Comparison of ENCODE assay signal across 8 mouse cellular contexts in the genomic region with DNA sequence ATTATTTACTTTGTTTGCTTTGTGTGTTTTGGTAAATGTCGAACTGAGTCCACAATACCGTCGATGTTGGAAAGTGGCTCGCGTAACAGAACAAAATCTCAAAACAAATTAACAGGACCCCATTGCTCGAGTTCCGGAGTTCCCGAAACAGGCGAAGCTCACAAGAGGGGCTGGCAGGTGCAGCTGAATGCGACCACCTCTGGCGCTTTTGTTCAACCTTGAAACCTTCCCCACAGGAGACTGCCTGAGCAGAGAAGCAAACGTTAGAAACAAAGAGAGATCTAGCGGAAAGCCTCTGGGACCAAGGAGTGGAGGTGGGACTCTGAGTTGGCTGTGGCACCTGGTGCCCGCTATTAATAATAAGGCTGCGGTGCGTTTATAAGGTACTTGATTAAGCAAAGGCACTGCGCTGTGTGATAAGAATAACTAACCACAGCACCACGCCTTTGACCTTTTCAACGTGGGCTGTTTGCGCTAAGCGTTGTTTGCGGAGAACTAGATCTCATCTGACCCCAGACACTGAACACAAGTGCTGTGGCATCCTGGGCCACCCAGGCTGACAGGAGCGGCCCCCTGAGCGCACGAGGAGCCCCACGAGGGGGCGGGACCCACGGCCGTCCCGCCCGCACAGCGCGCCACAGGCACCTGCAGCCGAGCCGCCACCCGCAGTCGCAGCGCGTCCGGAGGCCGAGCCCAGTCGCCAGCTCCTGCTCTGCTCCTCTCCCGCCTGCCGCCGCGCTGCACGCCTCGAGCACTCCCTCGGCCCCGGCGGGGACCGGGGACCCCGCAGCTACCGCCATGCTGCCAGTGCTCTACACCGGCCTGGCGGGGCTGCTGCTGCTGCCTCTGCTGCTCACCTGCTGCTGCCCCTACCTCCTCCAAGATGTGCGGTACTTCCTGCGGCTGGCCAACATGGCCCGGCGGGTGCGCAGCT. TPM values are rescaled to one million over a fixed set of nuclear protein-coding genes. Genes with fewer than 3 reads are reported as not detected.
A peak's percentile ranks its signal among the peaks of the same experiment; 100 is the strongest.
DNase-seq lines count a peak whose midpoint lies in the region; ATAC-seq and TF ChIP-seq lines count a peak whose summit lies in the region.

A gene (plus strand): TSS at position 51 of the 934 bp plus-strand sequence.

- ATAC-seq in lung, embryonic 16.5 days (ENCODE audit: low read depth) = peak; percentile 49
- no peak for ATAC-seq in erythroid progenitor cell, adult 5-6 weeks (replicated peaks; ENCODE audit: low FRiP score, poor library complexity, severe bottlenecking)

- no peaks in the 10 kb centered on the region for H3K36me3 ChIP-seq in spleen, adult 2 months (ENCODE audit: control insufficient read depth, insufficient read depth, low read length)
- H3K36me3 ChIP-seq in lung, embryonic 16.5 days (ENCODE audit: control insufficient read depth, insufficient read depth, low read length) = no peaks in the 10 kb centered on the region

- no peak within 1 kb of the TSS for H3K27ac ChIP-seq in spleen, adult 2 months (ENCODE audit: insufficient read depth, low read length)
- peak within 1 kb of the TSS; percentile 74 for H3K27ac ChIP-seq in layer of hippocampus, adult 2 months
- no peak within 1 kb of the TSS for H3K27ac ChIP-seq in lung, embryonic 16.5 days (ENCODE audit: low read length)

- no peaks in the 10 kb centered on the region for H3K9me3 ChIP-seq in lung, embryonic 16.5 days (ENCODE audit: control insufficient read depth, low read length)

- H3K27me3 ChIP-seq in spleen, adult 2 months (ENCODE audit: control insufficient read depth, insufficient read depth, low read length) = peaks cover 5% of the 10 kb centered on the region; the same call in 1 of the 2 replicates
- H3K27me3 ChIP-seq in lung, embryonic 16.5 days (ENCODE audit: control insufficient read depth, insufficient read depth, low read depth, low read length) = peaks cover 39% of the 10 kb centered on the region

- peak within 1 kb of the TSS; percentile 57 for H3K9ac ChIP-seq in lung, embryonic 16.5 days (ENCODE audit: low read length)

- peak within 1 kb of the TSS; percentile 91 for H3K4me2 ChIP-seq in lung, embryonic 16.5 days (ENCODE audit: low read depth, low read length)

- TF ChIP-seq CTCF in spleen, adult 2 months (IDR thresholded peaks at IDR 0.05; ENCODE audit: extremely low read depth, insufficient read depth, insufficient read length, insufficient replicate concordance) = no peak
- no peak for TF ChIP-seq CTCF in layer of hippocampus, adult 2 months (conservative IDR thresholded peaks at IDR 0.05)

- no peak for DNase-seq in spleen, adult 2 months (ENCODE audit: low read depth in 1 of 2, low spot score in 2 of 2)
- DNase-seq in spleen, postnatal 36 days (ENCODE audit: low spot score in 2 of 2) = no peak
- peak; percentile 72 for DNase-seq in embryo, embryonic 11 days
- peak; percentile 23 for DNase-seq in heart, postnatal 4 days
- DNase-seq in layer of hippocampus, adult 2 months (ENCODE audit: low spot score in 2 of 2) = peak in 1 of 2 experiments; percentile 34
- peak; percentile 66 for DNase-seq in retina, embryonic 14.5 days (ENCODE audit: low spot score)

- peak within 1 kb of the TSS; percentile 41; the same call in 1 of the 2 replicates for H3K4me3 ChIP-seq in spleen, adult 2 months (ENCODE audit: extremely low read depth, insufficient read depth, insufficient read length)
- peak within 1 kb of the TSS; percentile 71 for H3K4me3 ChIP-seq in layer of hippocampus, adult 2 months
- peak within 1 kb of the TSS; percentile 55 for H3K4me3 ChIP-seq in lung, embryonic 16.5 days (ENCODE audit: low read length)

- 3% methylated on average over 59 of the region's 61 CpGs for WGBS in spleen, adult 2 months
- WGBS in lung, embryonic 16.5 days = 3% methylated on average over 60 of the region's 61 CpGs

- TF ChIP-seq POLR2A in spleen, adult 2 months (IDR thresholded peaks at IDR 0.05; ENCODE audit: low read depth, low read length) = no peak

- H3K4me1 ChIP-seq in spleen, adult 2 months (ENCODE audit: control insufficient read depth, insufficient read depth, insufficient read length) = peaks cover 8% of the 10 kb centered on the region
- H3K4me1 ChIP-seq in lung, embryonic 16.5 days (replicated peaks; ENCODE audit: control insufficient read depth, insufficient read depth, low read length) = peaks cover 3% of the 10 kb centered on the region; the same call in 1 of the 2 replicates

RNA-seq across cellular contexts. Expression of the gene that starts here (rescaled TPM):
- 0.31 and 0.57 TPM in 2 replicates for polyA plus RNA-seq in spleen, adult 2 months (2012; rRNA removed)
- total RNA-seq in heart, postnatal 4 days (2021) = not detected
- 10 to 100 TPM; 15.3 to 15.9 TPM for total RNA-seq in layer of hippocampus, adult 2 months (2021)
- 1.5 and 2.9 TPM in 2 replicates for polyA plus RNA-seq in lung, embryonic 16.5 days (2015; fragmentation: Nextera tagmentation; extraction: Ambion mirVana)
- not detected in 2 replicates for total RNA-seq in erythroid progenitor cell, adult 5-6 weeks (2015; ENCODE audit: low replicate concordance)
- total RNA-seq in erythroid progenitor cell, adult 5-6 weeks (2017; ENCODE audit: low replicate concordance) = not detected in 2 replicates

Comparison
In these comparisons a context has a peak if more than half of its experiments do, and no peak if none do; other contexts are left out.
1. RNA of the gene that starts here (total RNA-seq): 15.3 to 15.9 TPM in layer of hippocampus, adult 2 months; not detected in heart, postnatal 4 days and not detected in erythroid progenitor cell, adult 5-6 weeks; every median in the first group is over 10 times any median in the second.
2. Peak in DNase-seq in heart, postnatal 4 days; RNA of the gene not detected or under 1 TPM.
3. DNase-seq: peak in embryo, embryonic 11 days (single experiment) and retina, embryonic 14.5 days (single experiment); none in spleen, adult 2 months (0 of 2) and spleen, postnatal 36 days (0 of 2).
4. Peak in every context shown above with its lines, with median percentiles within 50 percentile points of each other: H3K4me3 ChIP-seq.